Mouse (Mus musculus): Measurements from ENCODE around the gene Med11. TPM values are rescaled to one million over a fixed set of nuclear protein-coding genes. Genes with fewer than 3 reads are reported as not detected.

Gene Med11
- polyA plus RNA-seq, 1 experiment from 2014 or later = 38.8 TPM

- no peaks in the 10 kb centered on the region for H3K4me1 ChIP-seq
- H3K9me3 ChIP-seq = no peaks in the 10 kb centered on the region
- H3K9ac ChIP-seq = no peak overlapping the region
- WGBS = 85% methylated on average over 12 of the region's 12 CpGs
- no peak overlapping the region for H3K4me3 ChIP-seq
- no peak for ATAC-seq (ENCODE audit: low FRiP score, low read depth)
- H3K36me3 ChIP-seq = no peaks in the 10 kb centered on the region
- H3K27me3 ChIP-seq (replicated peaks) = no peaks in the 10 kb centered on the region
- H3K27ac ChIP-seq = no peak overlapping the region
- no peak overlapping the region for H3K4me2 ChIP-seq (replicated peaks)
Observed at GRCm38 (mm10) chr11:70474872-70475534, 23.3 kb downstream of the Med11 start.

DNA sequence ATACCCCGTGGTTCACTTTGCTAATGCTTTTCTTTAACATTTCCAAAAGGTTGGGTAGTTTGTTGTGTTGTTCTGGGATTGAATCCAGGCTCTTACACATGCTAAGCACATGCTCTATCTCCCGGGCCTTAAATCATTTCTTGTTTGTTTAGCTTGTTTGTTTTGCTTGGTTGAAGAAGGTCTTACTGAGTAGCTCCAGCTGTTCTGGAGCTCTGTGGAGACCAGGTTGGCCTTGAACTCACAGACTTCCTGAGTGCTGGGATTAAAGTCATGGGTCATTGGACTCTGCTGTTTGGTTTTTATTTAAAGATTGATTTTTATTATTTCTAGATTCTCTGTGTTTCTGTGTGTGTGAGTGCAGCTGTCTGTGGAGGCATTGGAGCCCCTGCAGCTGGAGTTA is 33.8 kb downstream of the Med11 start:
- Histone ChIP-seq H3K4me3 (no peak overlapping the region), H3K9me3 (no peaks in the 10 kb centered on the region), H3K36me3 (no peaks in the 10 kb centered on the region)

DNA sequence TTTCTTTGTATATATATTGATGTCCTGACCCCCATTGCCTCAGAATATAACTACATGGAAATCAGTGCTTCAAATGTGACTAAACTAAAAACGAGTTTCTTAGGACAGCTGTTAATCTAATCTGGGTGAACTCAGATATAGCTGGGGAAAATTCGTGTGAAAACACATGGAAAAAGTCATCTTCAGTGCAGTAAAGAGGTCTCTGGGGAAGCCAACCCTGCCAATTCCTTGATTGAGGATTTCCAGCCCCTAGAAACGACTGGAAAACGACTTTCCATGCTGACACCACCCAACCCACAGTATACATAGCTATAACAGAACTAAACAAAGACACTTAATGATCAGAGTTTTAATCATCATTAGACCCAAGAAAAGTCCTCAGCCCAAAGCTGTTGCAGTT is 36.1 kb downstream of the Med11 start:
- Histone ChIP-seq H3K9ac (no peak overlapping the region), H3K9me3 (0 out of 2 replicates have a peak, but pooled peaks cover 4% of the 10 kb centered on the region), H3K4me3 (no peak overlapping the region), H3K27me3 (replicated peaks) (no peaks in the 10 kb centered on the region), H3K4me2 (replicated peaks) (no peak overlapping the region), H3K4me1 (no peaks in the 10 kb centered on the region), H3K27ac (no peak overlapping the region), H3K36me3 (no peaks in the 10 kb centered on the region)
- WGBS = 49% methylated on average over 4 of the region's 4 CpGs
- no peak for ATAC-seq (ENCODE audit: low FRiP score, low read depth)

More for the DNA sequence above, 33.8 kb downstream of the Med11 start:
- ATAC-seq (ENCODE audit: low FRiP score, low read depth) = no peak
- WGBS = 68% methylated on average over 2 of the region's 2 CpGs
- no peak overlapping the region for H3K4me2 ChIP-seq (replicated peaks)
- no peaks in the 10 kb centered on the region for H3K27me3 ChIP-seq (replicated peaks)
- H3K9ac ChIP-seq = no peak overlapping the region
- H3K4me1 ChIP-seq = no peaks in the 10 kb centered on the region
- H3K27ac ChIP-seq = no peak overlapping the region

DNA sequence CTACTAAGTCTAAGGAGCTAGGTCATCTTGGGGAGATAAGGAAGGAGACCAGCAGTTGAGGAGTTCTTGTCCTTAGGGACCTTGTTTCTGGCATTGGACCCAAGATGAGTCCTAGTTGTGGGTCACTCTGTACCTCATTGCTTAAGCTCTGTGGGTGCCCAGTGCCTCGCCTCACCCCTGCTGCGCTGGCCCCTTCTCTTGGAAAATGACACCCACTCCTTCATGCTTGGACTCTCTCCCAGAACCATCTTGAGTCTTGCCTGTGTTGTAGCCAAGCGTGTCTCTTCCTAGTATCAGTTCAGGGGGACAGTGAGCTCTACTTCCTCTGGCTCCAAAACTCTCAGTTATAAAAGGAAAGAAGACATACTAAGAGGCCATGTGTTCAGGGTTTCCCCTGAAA is 37.4 kb downstream of the Med11 start:
- Histone ChIP-seq H3K9me3 (0 out of 2 replicates have a peak, but pooled peaks cover 4% of the 10 kb centered on the region), H3K27ac (no peak overlapping the region), H3K27me3 (replicated peaks) (no peaks in the 10 kb centered on the region), H3K36me3 (no peaks in the 10 kb centered on the region), H3K4me2 (replicated peaks) (no peak overlapping the region), H3K4me3 (no peak overlapping the region), H3K4me1 (no peaks in the 10 kb centered on the region), H3K9ac (no peak overlapping the region)
- ATAC-seq (ENCODE audit: low FRiP score, low read depth) = no peak
- WGBS = 86% methylated on average over 3 of the region's 3 CpGs

DNA sequence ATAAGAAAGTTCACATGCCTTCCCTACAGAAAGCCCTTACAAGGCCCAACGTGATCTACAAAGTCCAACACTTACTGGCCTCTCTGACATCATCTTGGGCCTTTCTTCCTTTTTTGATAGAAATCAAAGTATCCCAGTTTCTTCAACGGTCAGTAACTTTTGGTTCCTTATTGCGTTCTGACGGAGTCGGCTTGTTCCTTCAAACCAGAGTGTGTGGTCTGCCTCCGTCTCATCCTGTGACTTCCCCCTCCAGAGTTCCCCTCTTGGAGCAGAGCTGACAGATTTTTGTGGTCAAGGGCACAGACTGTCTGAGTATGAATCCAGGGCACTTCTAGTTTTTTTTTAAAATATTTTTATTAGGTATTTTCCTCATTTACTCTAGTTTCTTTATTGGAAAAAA is 38.0 kb downstream of the Med11 start:
- no peaks in the 10 kb centered on the region for H3K4me1 ChIP-seq
- H3K36me3 ChIP-seq = no peaks in the 10 kb centered on the region
- no peak for ATAC-seq (ENCODE audit: low FRiP score, low read depth)
- H3K27ac ChIP-seq = no peak overlapping the region
- H3K9me3 ChIP-seq = 0 out of 2 replicates have a peak, but pooled peaks cover 4% of the 10 kb centered on the region
- no peak overlapping the region for H3K4me3 ChIP-seq
- WGBS = 91% methylated on average over 6 of the region's 6 CpGs
- H3K4me2 ChIP-seq (replicated peaks) = no peak overlapping the region
- H3K27me3 ChIP-seq (replicated peaks) = no peaks in the 10 kb centered on the region
- H3K9ac ChIP-seq = no peak overlapping the region

- 79% methylated on average over 14 of the region's 14 CpGs for WGBS
- no peak for ATAC-seq (ENCODE audit: low FRiP score, low read depth)
- no peak overlapping the region for H3K9ac ChIP-seq
Observed at GRCm38 (mm10) chr11:70499566-70500475, 48.1 kb downstream of the Med11 start.

DNA sequence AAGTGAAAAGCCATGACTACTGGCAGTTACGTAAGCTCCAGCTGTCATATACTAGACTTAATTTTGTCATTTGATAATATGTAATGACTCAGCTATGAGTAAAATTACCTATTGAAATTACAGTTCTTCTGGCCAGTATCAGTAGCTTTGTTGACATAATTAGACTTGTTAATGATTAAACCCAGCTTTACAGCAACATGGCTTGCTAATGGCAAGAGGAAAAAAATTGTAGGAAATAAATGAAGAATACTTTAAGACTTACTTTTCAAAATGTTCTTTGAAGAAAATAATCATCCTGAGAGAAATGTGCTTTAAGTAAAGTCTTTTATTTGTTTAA is 48.7 kb downstream of the Med11 start:
- H3K36me3 ChIP-seq = no peaks in the 10 kb centered on the region
- no peak overlapping the region for H3K27ac ChIP-seq
- no peak overlapping the region for H3K9ac ChIP-seq
- ATAC-seq (ENCODE audit: low FRiP score, low read depth) = no peak
- H3K9me3 ChIP-seq = no peaks in the 10 kb centered on the region
- 90% methylated on average over 1 of the region's 1 CpGs for WGBS
- no peak overlapping the region for H3K4me2 ChIP-seq (replicated peaks)
- H3K4me3 ChIP-seq = no peak overlapping the region
- no peaks in the 10 kb centered on the region for H3K27me3 ChIP-seq (replicated peaks)
- no peaks in the 10 kb centered on the region for H3K4me1 ChIP-seq

More at GRCm38 (mm10) chr11:70499566-70500475, 48.1 kb downstream of the Med11 start:
- H3K4me2 ChIP-seq (replicated peaks) = no peak overlapping the region
- no peaks in the 10 kb centered on the region for H3K36me3 ChIP-seq
- H3K27ac ChIP-seq = no peak overlapping the region
- no peaks in the 10 kb centered on the region for H3K9me3 ChIP-seq
- no peaks in the 10 kb centered on the region for H3K27me3 ChIP-seq (replicated peaks)
- no peak overlapping the region for H3K4me3 ChIP-seq
- no peaks in the 10 kb centered on the region for H3K4me1 ChIP-seq

GRCm38 (mm10) chr11:70502018-70502417 is 50.3 kb downstream of the Med11 start:
- no peak for ATAC-seq (ENCODE audit: low FRiP score, low read depth)

More at GRCm38 (mm10) chr11:70502018-70502417, 50.3 kb downstream of the Med11 start:
- Histone ChIP-seq H3K27me3 (replicated peaks) (no peaks in the 10 kb centered on the region), H3K4me1 (no peaks in the 10 kb centered on the region), H3K4me2 (replicated peaks) (no peak overlapping the region), H3K36me3 (no peaks in the 10 kb centered on the region), H3K9me3 (no peaks in the 10 kb centered on the region), H3K27ac (no peak overlapping the region), H3K4me3 (no peak overlapping the region), H3K9ac (no peak overlapping the region)
- 78% methylated on average over 3 of the region's 3 CpGs for WGBS

Small RNA genes within 50 kb of the gene (microRNA-seq; reads per million reads assigned to microRNA genes)
- 0.66 reads per million for gene Mir7115

Other genes starting within 250 kb of the Med11 start
- 1.7 and 3.3 TPM in 2 replicates for gene Slc16a11, start 239.2 kb upstream of the Med11 start, polyA plus RNA-seq (2016; fragmentation: Nextera tagmentation; extraction: Ambion mirVana)
- 13.6 and 16.3 TPM in 2 replicates for gene Slc16a13, start 230.9 kb upstream of the Med11 start, polyA plus RNA-seq (2016; fragmentation: Nextera tagmentation; extraction: Ambion mirVana)
- 6.9 TPM in 2 replicates for gene Bcl6b, start 222.1 kb upstream of the Med11 start, polyA plus RNA-seq (2016; fragmentation: Nextera tagmentation; extraction: Ambion mirVana)
- 169 and 183 TPM in 2 replicates for gene 0610010K14Rik, start 214.0 kb upstream of the Med11 start, polyA plus RNA-seq (2016; fragmentation: Nextera tagmentation; extraction: Ambion mirVana)
- gene Gm21988, start 212.1 kb upstream of the Med11 start, polyA plus RNA-seq (2016; fragmentation: Nextera tagmentation; extraction: Ambion mirVana) = 14.4 and 15.2 TPM in 2 replicates
- 231 and 245 TPM in 2 replicates for gene Rnasek, start 212.1 kb upstream of the Med11 start, polyA plus RNA-seq (2016; fragmentation: Nextera tagmentation; extraction: Ambion mirVana)
- gene Alox12, start 196.6 kb upstream of the Med11 start, polyA plus RNA-seq (2016; fragmentation: Nextera tagmentation; extraction: Ambion mirVana) = 2.8 and 3.0 TPM in 2 replicates
- gene Alox12e, start 129.3 kb upstream of the Med11 start, polyA plus RNA-seq (2016; fragmentation: Nextera tagmentation; extraction: Ambion mirVana) = not detected in 2 replicates
- gene Alox15, start 99.9 kb upstream of the Med11 start, polyA plus RNA-seq (2016; fragmentation: Nextera tagmentation; extraction: Ambion mirVana) = 0.13 TPM in 1 of 2 replicates, not detected in the other
- 37.6 and 38.2 TPM in 2 replicates for gene Pelp1, start 41.9 kb upstream of the Med11 start, polyA plus RNA-seq (2016; fragmentation: Nextera tagmentation; extraction: Ambion mirVana)
- 36.0 and 36.4 TPM in 2 replicates for gene Arrb2, start 19.3 kb upstream of the Med11 start, polyA plus RNA-seq (2016; fragmentation: Nextera tagmentation; extraction: Ambion mirVana)
- 0.34 and 0.63 TPM in 2 replicates for gene Zmynd15, start 7.5 kb downstream of the Med11 start, polyA plus RNA-seq (2016; fragmentation: Nextera tagmentation; extraction: Ambion mirVana)
- gene Cxcl16, start 8.1 kb downstream of the Med11 start, polyA plus RNA-seq (2016; fragmentation: Nextera tagmentation; extraction: Ambion mirVana) = 3.5 and 3.9 TPM in 2 replicates
- not detected in 2 replicates for gene Tm4sf5, start 53.3 kb downstream of the Med11 start, polyA plus RNA-seq (2016; fragmentation: Nextera tagmentation; extraction: Ambion mirVana)
- gene Vmo1, start 62.7 kb downstream of the Med11 start, polyA plus RNA-seq (2016; fragmentation: Nextera tagmentation; extraction: Ambion mirVana) = not detected in 2 replicates
- gene Gltpd2, start 67.3 kb downstream of the Med11 start, polyA plus RNA-seq (2016; fragmentation: Nextera tagmentation; extraction: Ambion mirVana) = 0.22 and 0.42 TPM in 2 replicates
- 779 and 832 TPM in 2 replicates for gene Psmb6, start 73.4 kb downstream of the Med11 start, polyA plus RNA-seq (2016; fragmentation: Nextera tagmentation; extraction: Ambion mirVana)
- gene Gm40193, start 81.0 kb downstream of the Med11 start, polyA plus RNA-seq (2016; fragmentation: Nextera tagmentation; extraction: Ambion mirVana) = not detected in 2 replicates
- 4.7 and 5.8 TPM in 2 replicates for gene Pld2, start 88.1 kb downstream of the Med11 start, polyA plus RNA-seq (2016; fragmentation: Nextera tagmentation; extraction: Ambion mirVana)
- gene Mink1, start 111.0 kb downstream of the Med11 start, polyA plus RNA-seq (2016; fragmentation: Nextera tagmentation; extraction: Ambion mirVana) = 15.8 and 16.6 TPM in 2 replicates
- not detected in 2 replicates for gene 4930544D05Rik, start 163.9 kb downstream of the Med11 start, polyA plus RNA-seq (2016; fragmentation: Nextera tagmentation; extraction: Ambion mirVana)
- gene Chrne, start 167.3 kb downstream of the Med11 start, polyA plus RNA-seq (2016; fragmentation: Nextera tagmentation; extraction: Ambion mirVana) = not detected in 2 replicates
- gene Gp1ba, start 187.2 kb downstream of the Med11 start, polyA plus RNA-seq (2016; fragmentation: Nextera tagmentation; extraction: Ambion mirVana) = 0.26 and 0.49 TPM in 2 replicates
- gene Rnf167, start 195.3 kb downstream of the Med11 start, polyA plus RNA-seq (2016; fragmentation: Nextera tagmentation; extraction: Ambion mirVana) = 91.0 and 101 TPM in 2 replicates
- gene Slc25a11, start 195.6 kb downstream of the Med11 start, polyA plus RNA-seq (2016; fragmentation: Nextera tagmentation; extraction: Ambion mirVana) = 152 TPM in 2 replicates
- 1,155 and 1,157 TPM in 2 replicates for gene Pfn1, start 202.7 kb downstream of the Med11 start, polyA plus RNA-seq (2016; fragmentation: Nextera tagmentation; extraction: Ambion mirVana)
- 19.3 and 20.1 TPM in 2 replicates for gene Eno3, start 205.3 kb downstream of the Med11 start, polyA plus RNA-seq (2016; fragmentation: Nextera tagmentation; extraction: Ambion mirVana)
- gene Spag7, start 217.5 kb downstream of the Med11 start, polyA plus RNA-seq (2016; fragmentation: Nextera tagmentation; extraction: Ambion mirVana) = 154 and 158 TPM in 2 replicates
- 15.2 and 16.7 TPM in 2 replicates for gene Camta2, start 236.2 kb downstream of the Med11 start, polyA plus RNA-seq (2016; fragmentation: Nextera tagmentation; extraction: Ambion mirVana)
- 0.71 and 0.86 TPM in 2 replicates for gene Inca1, start 248.2 kb downstream of the Med11 start, polyA plus RNA-seq (2016; fragmentation: Nextera tagmentation; extraction: Ambion mirVana)
- 2.3 and 2.8 TPM in 2 replicates for gene Kif1c, start 248.6 kb downstream of the Med11 start, polyA plus RNA-seq (2016; fragmentation: Nextera tagmentation; extraction: Ambion mirVana)

All from neural tube, embryonic 12.5 days (tissue).